Comparison of ENCODE assay signal across 8 mouse cellular contexts in genomic region chr17:33915671-33916250, GRCm38 (mm10). TPM values are rescaled to one million over a fixed set of nuclear protein-coding genes. Genes with fewer than 3 reads are reported as not detected.
A peak's percentile ranks its signal among the peaks of the same experiment; 100 is the strongest.
DNase-seq lines count a peak whose midpoint lies in the region; ATAC-seq lines count a peak whose summit lies in the region.

TSS of gene Tapbp (plus strand) at chr17:33915899.
TSS of gene Zbtb22 (plus strand) at chr17:33915904.

- peak; percentile 70 for ATAC-seq in inflammation-experienced regulatory T-cells, adult 6 months
- peak; percentile 66 for ATAC-seq in megakaryocyte-erythroid progenitor cell, adult 5-6 weeks (replicated peaks; ENCODE audit: low FRiP score, low TSS enrichment, poor library complexity, severe bottlenecking)

- DNase-seq in adrenal gland, adult (ENCODE audit: inconsistent age in 2 of 2, low spot score in 1 of 2): peak; percentile 97 to 99
- DNase-seq in embryo, embryonic 10.5 days (ENCODE audit: low spot score): peak; percentile 99
- DNase-seq in gastrocnemius, postnatal 14 days: peak; percentile 95
- DNase-seq in left cerebral cortex, postnatal 10 days (ENCODE audit: extremely low spot score in 1 of 2, low spot score in 2 of 2): peak; percentile 96 to 98
- DNase-seq in right cerebral cortex, postnatal 25 days: peak; percentile 96
- DNase-seq in urinary bladder, postnatal 4 days (ENCODE audit: low spot score in 2 of 2): peak; percentile 94 to 96

- intact Hi-C loops in gastrocnemius, postnatal 14 days (cut with DNase I; ENCODE audit: low total_unique reads): no loop called here
- intact Hi-C loops in left cerebral cortex, postnatal 10 days (cut with DNase I): no loop called here

RNA-seq across cellular contexts. Expression of gene Tapbp, which starts in this region (rescaled TPM):
- total RNA-seq in gastrocnemius, postnatal 14 days (2021): 10 to 100 TPM; 32.9 to 35.7 TPM
- polyA plus RNA-seq in inflammation-experienced regulatory T-cells, adult 6 months (2017; shearing (Covaris generic)): 100 to 1,000 TPM; 367 to 428 (median 385) TPM
- 10 to 100 TPM; 33.0 to 34.7 TPM for total RNA-seq in left cerebral cortex, postnatal 10 days (2021)
- 47.9 and 65.3 TPM in 2 replicates for total RNA-seq in megakaryocyte-erythroid progenitor cell, adult 5-6 weeks (2014; fragmentation: Nextera tagmentation)
- 35.6 and 42.1 TPM in 2 replicates for total RNA-seq in megakaryocyte-erythroid progenitor cell, adult 5-6 weeks (2017)

RNA-seq across cellular contexts. Expression of gene Zbtb22, which starts in this region (rescaled TPM):
- 10 to 100 TPM; 13.5 to 16.1 TPM for total RNA-seq in gastrocnemius, postnatal 14 days (2021)
- polyA plus RNA-seq in inflammation-experienced regulatory T-cells, adult 6 months (2017; shearing (Covaris generic)): 1 to 10 TPM; 3.7 to 6.8 (median 4.8) TPM
- total RNA-seq in left cerebral cortex, postnatal 10 days (2021): 10 to 100 TPM; 35.0 to 35.8 TPM
- total RNA-seq in megakaryocyte-erythroid progenitor cell, adult 5-6 weeks (2014; fragmentation: Nextera tagmentation): 18.0 and 18.4 TPM in 2 replicates
- 14.9 and 18.6 TPM in 2 replicates for total RNA-seq in megakaryocyte-erythroid progenitor cell, adult 5-6 weeks (2017)

Comparison
In these comparisons a context has a peak if more than half of its experiments do, and no peak if none do; other contexts are left out.
1. Peak in every context shown above with its lines: DNase-seq and ATAC-seq.